Mouse (Mus musculus) erythroblast, adult 5-6 weeks (primary cell): ENCODE results near the gene Hspa1a. TPM values are rescaled to one million over a fixed set of nuclear protein-coding genes. Genes with fewer than 3 reads are reported as not detected.

Source experiments
- ATAC-seq: replicated peaks from 2 replicates; pipeline ENCODE4 v1.8.0; 2016; ENCODE audit warnings: moderate number of reproducible peaks, mild to moderate bottlenecking, moderate TSS enrichment, inconsistent platforms; ENCODE audit not compliant: poor library complexity, low FRiP score, severe bottlenecking
- total RNA-seq, 2 experiments: library from RNA; stranded (forward) in 1 of 2; stranded (reverse) in 1 of 2; fragments of 150-400 nt in 1 of 2; fragments of 200-764, 138-1000 nt in 1 of 2; gene quantifications; 2 replicates each; pipeline versions ENCODE4 v1.2.3 to v1.2.4; 2015 to 2017; ENCODE audit warnings: low replicate concordance in 2 of 2

Hspa1a gene
- total RNA-seq, 2 experiments from 2014 or later: 1.5 to 5.0 TPM

GRCm38 (mm10) chr17:34927306-34928019 lies 44.5 kb downstream of the Hspa1a start:
- no peak for ATAC-seq

- ATAC-seq: no peak
Measured at GRCm38 (mm10) chr17:34924258-34924657, 47.7 kb downstream of the Hspa1a start.

GRCm38 (mm10) chr17:34922939-34923338 lies 49.0 kb downstream of the Hspa1a start:
- no peak for ATAC-seq

Other genes with a start within 250 kb of the Hspa1a start
Only the 30 nearest of the 43 such genes appear.
- 8.3 and 8.6 TPM in 2 replicates for gene Stk19, start 135.2 kb downstream of the Hspa1a start, total RNA-seq (2015; ENCODE audit: low replicate concordance)
- gene Stk19, start 135.2 kb downstream of the Hspa1a start, total RNA-seq (2017; ENCODE audit: low replicate concordance): 5.9 TPM in 2 replicates
- 6.5 and 6.9 TPM in 2 replicates for gene Dxo, start 135.1 kb downstream of the Hspa1a start, total RNA-seq (2015; ENCODE audit: low replicate concordance)
- 3.5 and 19.9 TPM in 2 replicates for gene Dxo, start 135.1 kb downstream of the Hspa1a start, total RNA-seq (2017; ENCODE audit: low replicate concordance)
- 4.8 and 9.8 TPM in 2 replicates for gene Skiv2l, start 121.9 kb downstream of the Hspa1a start, total RNA-seq (2015; ENCODE audit: low replicate concordance)
- 16.0 and 20.4 TPM in 2 replicates for gene Skiv2l, start 121.9 kb downstream of the Hspa1a start, total RNA-seq (2017; ENCODE audit: low replicate concordance)
- 23.0 and 30.0 TPM in 2 replicates for gene Nelfe, start 121.8 kb downstream of the Hspa1a start, total RNA-seq (2015; ENCODE audit: low replicate concordance)
- 16.3 and 19.7 TPM in 2 replicates for gene Nelfe, start 121.8 kb downstream of the Hspa1a start, total RNA-seq (2017; ENCODE audit: low replicate concordance)
- not detected in 2 replicates for gene Cfb, start 109.6 kb downstream of the Hspa1a start, total RNA-seq (2015; ENCODE audit: low replicate concordance)
- gene Cfb, start 109.6 kb downstream of the Hspa1a start, total RNA-seq (2017; ENCODE audit: low replicate concordance): 0.43 and 0.56 TPM in 2 replicates
- gene Zbtb12, start 92.7 kb downstream of the Hspa1a start, total RNA-seq (2015; ENCODE audit: low replicate concordance): 0.38 and 0.42 TPM in 2 replicates
- gene Zbtb12, start 92.7 kb downstream of the Hspa1a start, total RNA-seq (2017; ENCODE audit: low replicate concordance): 0.98 TPM in 1 of 2 replicates, not detected in the other
- 1.5 TPM in 1 of 2 replicates, not detected in the other for gene Gm20547, start 90.1 kb downstream of the Hspa1a start, total RNA-seq (2015; ENCODE audit: low replicate concordance)
- not detected in 2 replicates for gene Gm20547, start 90.1 kb downstream of the Hspa1a start, total RNA-seq (2017; ENCODE audit: low replicate concordance)
- 3.6 TPM in 1 of 2 replicates, not detected in the other for gene C2, start 73.9 kb downstream of the Hspa1a start, total RNA-seq (2015; ENCODE audit: low replicate concordance)
- gene C2, start 73.9 kb downstream of the Hspa1a start, total RNA-seq (2017; ENCODE audit: low replicate concordance): 0.98 TPM in 1 of 2 replicates, not detected in the other
- 18.8 and 19.9 TPM in 2 replicates for gene Ehmt2, start 73.7 kb downstream of the Hspa1a start, total RNA-seq (2015; ENCODE audit: low replicate concordance)
- gene Ehmt2, start 73.7 kb downstream of the Hspa1a start, total RNA-seq (2017; ENCODE audit: low replicate concordance): 18.8 and 22.0 TPM in 2 replicates
- gene Slc44a4, start 57.7 kb downstream of the Hspa1a start, total RNA-seq (2015; ENCODE audit: low replicate concordance): not detected in 2 replicates
- not detected in 2 replicates for gene Slc44a4, start 57.7 kb downstream of the Hspa1a start, total RNA-seq (2017; ENCODE audit: low replicate concordance)
- gene Neu1, start 40.9 kb downstream of the Hspa1a start, total RNA-seq (2015; ENCODE audit: low replicate concordance): 12.3 and 12.9 TPM in 2 replicates
- gene Neu1, start 40.9 kb downstream of the Hspa1a start, total RNA-seq (2017; ENCODE audit: low replicate concordance): 7.0 and 8.7 TPM in 2 replicates
- gene Hspa1b, start 12.9 kb downstream of the Hspa1a start, total RNA-seq (2015; ENCODE audit: low replicate concordance): 4.0 and 7.3 TPM in 2 replicates
- 4.3 and 7.9 TPM in 2 replicates for gene Hspa1b, start 12.9 kb downstream of the Hspa1a start, total RNA-seq (2017; ENCODE audit: low replicate concordance)
- not detected in 2 replicates for gene Gm20481, start 2.2 kb downstream of the Hspa1a start, total RNA-seq (2015; ENCODE audit: low replicate concordance)
- not detected in 2 replicates for gene Gm20481, start 2.2 kb downstream of the Hspa1a start, total RNA-seq (2017; ENCODE audit: low replicate concordance)
- gene Hspa1l, start 547 bp upstream of the Hspa1a start, total RNA-seq (2015; ENCODE audit: low replicate concordance): not detected in 2 replicates
- not detected in 2 replicates for gene Hspa1l, start 547 bp upstream of the Hspa1a start, total RNA-seq (2017; ENCODE audit: low replicate concordance)
- 46.8 and 50.3 TPM in 2 replicates for gene Lsm2, start 9.7 kb upstream of the Hspa1a start, total RNA-seq (2015; ENCODE audit: low replicate concordance)
- 11.2 and 16.7 TPM in 2 replicates for gene Lsm2, start 9.7 kb upstream of the Hspa1a start, total RNA-seq (2017; ENCODE audit: low replicate concordance)
- 24.4 and 33.4 TPM in 2 replicates for gene Vars, start 28.8 kb upstream of the Hspa1a start, total RNA-seq (2015; ENCODE audit: low replicate concordance)
- 37.4 and 45.0 TPM in 2 replicates for gene Vars, start 28.8 kb upstream of the Hspa1a start, total RNA-seq (2017; ENCODE audit: low replicate concordance)
- not detected in 2 replicates for gene Vwa7, start 44.4 kb upstream of the Hspa1a start, total RNA-seq (2015; ENCODE audit: low replicate concordance)
- not detected in 2 replicates for gene Vwa7, start 44.4 kb upstream of the Hspa1a start, total RNA-seq (2017; ENCODE audit: low replicate concordance)
- 2.3 TPM in 1 of 2 replicates, not detected in the other for gene Sapcd1, start 55.9 kb upstream of the Hspa1a start, total RNA-seq (2015; ENCODE audit: low replicate concordance)
- not detected in 2 replicates for gene Sapcd1, start 55.9 kb upstream of the Hspa1a start, total RNA-seq (2017; ENCODE audit: low replicate concordance)
- gene Msh5, start 74.6 kb upstream of the Hspa1a start, total RNA-seq (2015; ENCODE audit: low replicate concordance): 0.38 and 1.5 TPM in 2 replicates
- 5.7 and 8.8 TPM in 2 replicates for gene Msh5, start 74.6 kb upstream of the Hspa1a start, total RNA-seq (2017; ENCODE audit: low replicate concordance)
- 74.6 and 85.9 TPM in 2 replicates for gene Clic1, start 77.8 kb upstream of the Hspa1a start, total RNA-seq (2015; ENCODE audit: low replicate concordance)
- gene Clic1, start 77.8 kb upstream of the Hspa1a start, total RNA-seq (2017; ENCODE audit: low replicate concordance): 66.9 and 68.8 TPM in 2 replicates
- 1.0 and 1.7 TPM in 2 replicates for gene Ddah2, start 86.9 kb upstream of the Hspa1a start, total RNA-seq (2015; ENCODE audit: low replicate concordance)
- 2.2 TPM in 1 of 2 replicates, not detected in the other for gene Ddah2, start 86.9 kb upstream of the Hspa1a start, total RNA-seq (2017; ENCODE audit: low replicate concordance)
- not detected in 2 replicates for gene Ly6g6c, start 93.2 kb upstream of the Hspa1a start, total RNA-seq (2015; ENCODE audit: low replicate concordance)
- gene Ly6g6c, start 93.2 kb upstream of the Hspa1a start, total RNA-seq (2017; ENCODE audit: low replicate concordance): not detected in 2 replicates
- 0.42 TPM in 1 of 2 replicates, not detected in the other for gene Mpig6b, start 94.0 kb upstream of the Hspa1a start, total RNA-seq (2015; ENCODE audit: low replicate concordance)
- not detected in 2 replicates for gene Mpig6b, start 94.0 kb upstream of the Hspa1a start, total RNA-seq (2017; ENCODE audit: low replicate concordance)
- gene Ly6g6e, start 104.7 kb upstream of the Hspa1a start, total RNA-seq (2015; ENCODE audit: low replicate concordance): not detected in 2 replicates
- not detected in 2 replicates for gene Ly6g6e, start 104.7 kb upstream of the Hspa1a start, total RNA-seq (2017; ENCODE audit: low replicate concordance)
- not detected in 2 replicates for gene Ly6g6d, start 105.9 kb upstream of the Hspa1a start, total RNA-seq (2015; ENCODE audit: low replicate concordance)
- 1.4 TPM in 1 of 2 replicates, not detected in the other for gene Ly6g6d, start 105.9 kb upstream of the Hspa1a start, total RNA-seq (2017; ENCODE audit: low replicate concordance)
- gene Ly6g6f, start 113.5 kb upstream of the Hspa1a start, total RNA-seq (2015; ENCODE audit: low replicate concordance): not detected in 2 replicates
- gene Ly6g6f, start 113.5 kb upstream of the Hspa1a start, total RNA-seq (2017; ENCODE audit: low replicate concordance): not detected in 2 replicates
- 28.1 and 36.8 TPM in 2 replicates for gene Abhd16a, start 117.1 kb upstream of the Hspa1a start, total RNA-seq (2015; ENCODE audit: low replicate concordance)
- gene Abhd16a, start 117.1 kb upstream of the Hspa1a start, total RNA-seq (2017; ENCODE audit: low replicate concordance): 33.3 and 63.0 TPM in 2 replicates
- gene Ly6g5c, start 136.1 kb upstream of the Hspa1a start, total RNA-seq (2015; ENCODE audit: low replicate concordance): not detected in 2 replicates
- not detected in 2 replicates for gene Ly6g5c, start 136.1 kb upstream of the Hspa1a start, total RNA-seq (2017; ENCODE audit: low replicate concordance)
- gene Ly6g5b, start 143.3 kb upstream of the Hspa1a start, total RNA-seq (2015; ENCODE audit: low replicate concordance): 7.7 TPM in 1 of 2 replicates, not detected in the other
- gene Ly6g5b, start 143.3 kb upstream of the Hspa1a start, total RNA-seq (2017; ENCODE audit: low replicate concordance): 0.34 TPM in 1 of 2 replicates, not detected in the other
- 10.9 and 14.8 TPM in 2 replicates for gene Gpank1, start 149.3 kb upstream of the Hspa1a start, total RNA-seq (2015; ENCODE audit: low replicate concordance)
- gene Gpank1, start 149.3 kb upstream of the Hspa1a start, total RNA-seq (2017; ENCODE audit: low replicate concordance): 15.8 and 20.4 TPM in 2 replicates